Mouse (Mus musculus) MEL (cell line): ENCODE data around the gene Zdhhc3.
A peak's percentile ranks its signal among the peaks of the same experiment; 100 is the strongest.

Experiments used
- CTCF ChIP-seq, 3 experiments: IDR thresholded peaks in 2 of 3; conservative IDR thresholded peaks in 1 of 3; 2 replicates each; pipeline ENCODE4 v1.5.1; 2011 to 2012; ENCODE audit warnings: low read length in 3 of 3, low read depth in 2 of 3, mild to moderate bottlenecking in 2 of 3, improper control_type of control experiment in 1 of 3, inconsistent platforms in 1 of 3, mixed read lengths in 1 of 3, moderate library complexity in 1 of 3; ENCODE audit not compliant: control insufficient read depth in 1 of 3, insufficient read depth in 1 of 3, poor library complexity in 1 of 3, severe bottlenecking in 1 of 3
- MAFK ChIP-seq: IDR thresholded peaks from 2 replicates; pipeline ENCODE4 v1.6.1; 2011; ENCODE audit warnings: low read depth, mild to moderate bottlenecking, low read length, improper control_type of control experiment, borderline replicate concordance
- MAX ChIP-seq: IDR thresholded peaks from 2 replicates; pipeline ENCODE4 v1.6.1; 2011; ENCODE audit warnings: low read length, improper control_type of control experiment
- POLR2A ChIP-seq, 2 experiments: IDR thresholded peaks; 2 replicates each; pipeline ENCODE4 v1.6.1; 2011 to 2012; ENCODE audit warnings: low read length in 2 of 2, mild to moderate bottlenecking in 2 of 2, control low read depth in 1 of 2, improper control_type of control experiment in 1 of 2, low read depth in 1 of 2, moderate library complexity in 1 of 2; ENCODE audit not compliant: control insufficient read depth in 1 of 2, insufficient read depth in 1 of 2, poor library complexity in 1 of 2
- POLR2AphosphoS2 ChIP-seq: IDR thresholded peaks from 2 replicates; pipeline ENCODE4 v1.6.1; 2011; ENCODE audit warnings: low read length, improper control_type of control experiment
- SIN3A ChIP-seq: IDR thresholded peaks from 2 replicates; pipeline ENCODE4 v1.6.1; 2012; ENCODE audit warnings: low read length, improper control_type of control experiment, inconsistent platforms
- ZC3H11A ChIP-seq: IDR thresholded peaks from 2 replicates; pipeline ENCODE4 v1.6.1; 2012; ENCODE audit warnings: low read depth, mild to moderate bottlenecking, inconsistent platforms, low read length, improper control_type of control experiment

DNA sequence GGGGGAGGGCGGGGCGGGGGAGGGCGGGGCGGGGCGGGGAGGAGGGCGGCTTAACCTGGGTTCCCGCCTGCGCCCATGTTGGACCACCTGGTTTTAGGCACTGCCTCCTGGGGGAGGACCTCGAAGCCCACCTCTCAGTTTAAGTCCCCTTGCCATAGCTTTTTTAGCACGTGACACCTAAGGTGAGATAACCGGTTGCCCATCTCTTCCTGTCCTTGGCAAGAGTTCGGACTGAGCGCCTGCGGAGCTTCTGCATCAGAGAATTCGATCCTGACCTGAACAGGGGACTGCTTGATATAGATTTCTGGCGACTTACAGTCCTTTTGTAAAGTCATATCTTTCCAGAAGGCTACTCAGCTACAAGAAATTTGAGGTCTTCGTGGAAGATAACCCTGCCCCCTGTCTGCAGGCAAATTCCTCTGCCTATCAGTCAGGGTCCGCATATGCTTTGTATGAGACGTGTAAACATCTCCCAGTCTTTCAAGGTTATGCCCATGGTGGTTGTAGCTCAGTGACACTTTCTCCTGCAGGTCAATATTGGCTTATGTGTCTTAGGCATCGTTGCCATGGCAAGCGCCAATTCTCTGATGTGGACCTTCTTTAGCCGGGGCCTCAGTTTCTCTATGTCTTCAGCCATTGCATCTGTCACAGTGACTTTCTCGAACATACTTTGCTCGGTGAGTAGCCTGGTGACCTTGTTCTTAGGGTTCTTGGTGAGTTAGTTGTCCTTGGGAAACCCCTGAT, 91.2 kb downstream of the Zdhhc3 start:
- TF ChIP-seq CTCF (IDR thresholded peaks at IDR 0.05 in 2 of 3, conservative IDR thresholded peaks at IDR 0.05 in 1 of 3; ENCODE audit: control insufficient read depth in 1 of 3, insufficient read depth in 1 of 3, low read depth in 2 of 3, low read length in 3 of 3, poor library complexity in 1 of 3, severe bottlenecking in 1 of 3): peak in 1 of 3 experiments; percentile 1; a peak in 1 of 6 replicates
- TF ChIP-seq MAX: no peak
- no peak for TF ChIP-seq POLR2A (IDR thresholded peaks at IDR 0.05; ENCODE audit: control insufficient read depth in 1 of 2, insufficient read depth in 1 of 2, low read depth in 1 of 2, low read length in 2 of 2, poor library complexity in 1 of 2)
- no peak for TF ChIP-seq SIN3A
- no peak for TF ChIP-seq MAFK
- no peak for TF ChIP-seq POLR2AphosphoS2
- TF ChIP-seq ZC3H11A: no peak
